16 mouse cellular contexts compared by ENCODE assay signal in genomic region chr4:132111227-132111626, GRCm38 (mm10). TPM values are rescaled to one million over a fixed set of nuclear protein-coding genes. Genes with fewer than 3 reads are reported as not detected.
"Had no signal": no experiment of that assay in that cellular context is flagged by ENCODE, and none has a peak within 500 bp of the region (broad histone marks: within the 10 kb centered on the region; RNA-seq: fewer than 3 reads in every experiment).

No protein-coding gene starts in this region.

- H3K4me3 ChIP-seq: left cerebral cortex, adult 2 months; limb, embryonic 10.5 days; liver, embryonic 12.5 days; lung, embryonic 15.5 days; megakaryocyte, embryonic 14.5 days; midbrain, embryonic 15.5 days; neural tube, embryonic 12.5 days had no signal

- H3K36me3 ChIP-seq: limb, embryonic 10.5 days; liver, embryonic 12.5 days; lung, embryonic 15.5 days; midbrain, embryonic 15.5 days; neural tube, embryonic 12.5 days had no signal

- H3K9me3 ChIP-seq: limb, embryonic 10.5 days; liver, embryonic 12.5 days; lung, embryonic 15.5 days; megakaryocyte, embryonic 14.5 days; midbrain, embryonic 15.5 days; neural tube, embryonic 12.5 days had no signal

- DNase-seq: kidney, postnatal 14 days; lung, postnatal 14 days; thymus, postnatal 4 days had no signal

- ATAC-seq: liver, embryonic 12.5 days; midbrain, embryonic 15.5 days had no signal

- H3K9ac ChIP-seq: liver, embryonic 12.5 days; lung, embryonic 15.5 days; midbrain, embryonic 15.5 days; neural tube, embryonic 12.5 days had no signal

- H3K27ac ChIP-seq: left cerebral cortex, adult 2 months; limb, embryonic 10.5 days; liver, embryonic 12.5 days; lung, embryonic 15.5 days; macrophage; midbrain, embryonic 15.5 days; neural tube, embryonic 12.5 days; stomach, postnatal 0 days had no signal

- H3K4me2 ChIP-seq: liver, embryonic 12.5 days; lung, embryonic 15.5 days; midbrain, embryonic 15.5 days; neural tube, embryonic 12.5 days had no signal

- H3K27me3 ChIP-seq: midbrain, embryonic 15.5 days had no signal

RNA-seq across cellular contexts. Expression of gene Oprd1, which starts 33.1 kb away (rescaled TPM):
- total RNA-seq: monocyte, adult 5-6 weeks; neutrophil, adult 5-6 weeks had no signal

RNA-seq across cellular contexts. Expression of gene Gm10300, which starts 36.7 kb away (rescaled TPM):
- total RNA-seq: layer of hippocampus, postnatal 14 days; left cerebral cortex, adult 2 months; left cerebral cortex, postnatal 14 days had no signal
- polyA plus RNA-seq: limb, embryonic 10.5 days; midbrain, embryonic 15.5 days; neural tube, embryonic 12.5 days; stomach, postnatal 0 days had no signal
